Mouse (Mus musculus) myocyte (in vitro differentiated cells): ENCODE data around the gene Ift140. TPM values are rescaled to one million over a fixed set of nuclear protein-coding genes. Genes with fewer than 3 reads are reported as not detected.
A peak's percentile ranks its signal among the peaks of the same experiment; 100 is the strongest.

ENCODE experiments used
- H3K27me3 ChIP-seq: one replicate; pipeline ENCODE4 v1.6.1; 2011; ENCODE audit not compliant: control insufficient read depth, insufficient read depth, insufficient read length
- H3K36me3 ChIP-seq: one replicate; pipeline ENCODE4 v1.6.1; 2011; ENCODE audit not compliant: control insufficient read depth, insufficient read depth
- H3K4me2 ChIP-seq: one replicate; pipeline ENCODE4 v1.6.1; 2011; ENCODE audit warnings: low read depth, control low read depth
- H3K4me3 ChIP-seq: one replicate; pipeline ENCODE4 v1.5.1; 2011; ENCODE audit warnings: mild to moderate bottlenecking, control low read depth, moderate library complexity
- H3K79me2 ChIP-seq: one replicate; pipeline ENCODE4 v1.6.1; 2011; ENCODE audit not compliant: control insufficient read depth, insufficient read depth
- H3ac ChIP-seq: one replicate; pipeline ENCODE4 v1.6.1; 2011; ENCODE audit not compliant: control insufficient read depth, insufficient read length
- CEBPB ChIP-seq: IDR thresholded peaks from 2 replicates; pipeline ENCODE4 v1.6.1; 2011; ENCODE audit warnings: mild to moderate bottlenecking, moderate library complexity; ENCODE audit not compliant: poor library complexity, insufficient read depth, severe bottlenecking
- E2F4 ChIP-seq: IDR thresholded peaks from one replicate; pipeline ENCODE4 v1.6.1; 2011; ENCODE audit warnings: mild to moderate bottlenecking, control low read depth, moderate library complexity; ENCODE audit not compliant: insufficient read depth
- MAX ChIP-seq: IDR thresholded peaks from one replicate; pipeline ENCODE4 v1.6.1; 2011; ENCODE audit warnings: low read depth, mild to moderate bottlenecking, control low read depth
- MYOD1 ChIP-seq, 3 experiments: IDR thresholded peaks; one replicate each; pipeline ENCODE4 v1.6.1; 2011; ENCODE audit warnings: control low read depth in 2 of 3, low read depth in 2 of 3, mild to moderate bottlenecking in 2 of 3, moderate library complexity in 1 of 3; ENCODE audit not compliant: insufficient read length in 2 of 3, control insufficient read depth in 1 of 3
- MYOG ChIP-seq, 3 experiments: IDR thresholded peaks; one replicate each; pipeline ENCODE4 v1.6.1; 2011; ENCODE audit warnings: control low read depth in 2 of 3, low read depth in 2 of 3, mild to moderate bottlenecking in 2 of 3; ENCODE audit not compliant: insufficient read length in 2 of 3, control insufficient read depth in 1 of 3, insufficient read depth in 1 of 3
- POLR2A ChIP-seq: IDR thresholded peaks from one replicate; pipeline ENCODE4 v1.6.1; 2011; ENCODE audit warnings: low read depth, mild to moderate bottlenecking, control low read depth, moderate library complexity; ENCODE audit not compliant: insufficient read length
- POLR2AphosphoS2 ChIP-seq: IDR thresholded peaks from one replicate; pipeline ENCODE4 v1.6.1; 2011; ENCODE audit warnings: low read depth, control low read depth; ENCODE audit not compliant: insufficient read length
- REST ChIP-seq: IDR thresholded peaks from one replicate; pipeline ENCODE4 v1.6.1; 2011; ENCODE audit warnings: mild to moderate bottlenecking, control low read depth, moderate library complexity; ENCODE audit not compliant: insufficient read depth, insufficient read length
- SRF ChIP-seq: IDR thresholded peaks from one replicate; pipeline ENCODE4 v1.6.1; 2011; ENCODE audit warnings: low read depth; ENCODE audit not compliant: control insufficient read depth, insufficient read length
- TCF12 ChIP-seq: IDR thresholded peaks from one replicate; pipeline ENCODE4 v1.6.1; 2011; ENCODE audit warnings: mild to moderate bottlenecking, control low read depth; ENCODE audit not compliant: poor library complexity, insufficient read depth, severe bottlenecking
- TCF3 ChIP-seq: IDR thresholded peaks from one replicate; pipeline ENCODE4 v1.6.1; 2011; ENCODE audit warnings: low read depth, control low read depth; ENCODE audit not compliant: insufficient read length
- USF1 ChIP-seq: IDR thresholded peaks from one replicate; pipeline ENCODE4 v1.6.1; 2011; ENCODE audit warnings: low read depth, mild to moderate bottlenecking, control low read depth, moderate library complexity
- polyA plus RNA-seq: library from polyadenylated mRNA; unstranded; fragments of >200 nt; fragmentation: generic; extraction: Trizol; gene quantifications from one replicate; pipeline ENCODE4 v1.2.1, GENCODE M21; 2012; ENCODE audit warnings: missing spikeins

The Ift140 gene
- 8.9 TPM for polyA plus RNA-seq

GRCm38 (mm10) chr17:25015655-25016291 lies at the start of gene Ift140, which contains the start of gene Cramp1l:
TSS of gene Ift140 (plus strand) at chr17:25016085.
TSS of gene Cramp1l (minus strand) at chr17:25015788.
- H3ac ChIP-seq: peak within 1 kb of the TSS; percentile 67
- no peaks in the 10 kb centered on the region for H3K36me3 ChIP-seq
- H3K4me2 ChIP-seq: peak within 1 kb of the TSS; percentile 93
- no peaks in the 10 kb centered on the region for H3K27me3 ChIP-seq
- TF ChIP-seq POLR2AphosphoS2: peak; percentile 75
- no peak for TF ChIP-seq REST
- TF ChIP-seq MAX: no peak
- peak; percentile 84 for TF ChIP-seq POLR2A
- no peak for TF ChIP-seq TCF12
- no peak for TF ChIP-seq CEBPB
- TF ChIP-seq MYOG (IDR thresholded peaks at IDR 0.05; ENCODE audit: control insufficient read depth in 1 of 3, insufficient read depth in 1 of 3, insufficient read length in 2 of 3, low read depth in 2 of 3): peak in 1 of 3 experiments; percentile 10
- peak in 1 of 3 experiments; percentile 23 for TF ChIP-seq MYOD1 (IDR thresholded peaks at IDR 0.05; ENCODE audit: control insufficient read depth in 1 of 3, insufficient read length in 2 of 3, low read depth in 2 of 3)
- TF ChIP-seq TCF3: no peak
- peak; percentile 73 for TF ChIP-seq E2F4
- TF ChIP-seq USF1: no peak
- TF ChIP-seq SRF: peak; percentile 80
- peak within 1 kb of the TSS; percentile 82 for H3K4me3 ChIP-seq
- peaks cover 44% of the 10 kb centered on the region for H3K79me2 ChIP-seq

GRCm38 (mm10) chr17:24987221-24987620 lies 28.7 kb upstream of the Ift140 start:
- no peak for TF ChIP-seq CEBPB
- TF ChIP-seq MYOG (IDR thresholded peaks at IDR 0.05; ENCODE audit: control insufficient read depth in 1 of 3, insufficient read depth in 1 of 3, insufficient read length in 2 of 3, low read depth in 2 of 3): no peak
- no peak for TF ChIP-seq MYOD1 (IDR thresholded peaks at IDR 0.05; ENCODE audit: control insufficient read depth in 1 of 3, insufficient read length in 2 of 3, low read depth in 2 of 3)
- TF ChIP-seq MAX: no peak
- TF ChIP-seq REST: no peak
- TF ChIP-seq TCF3: no peak
- no peak for TF ChIP-seq POLR2AphosphoS2
- TF ChIP-seq USF1: no peak
- no peak for TF ChIP-seq TCF12
- TF ChIP-seq E2F4: no peak
- no peak overlapping the region for H3K4me2 ChIP-seq
- H3ac ChIP-seq: no peak overlapping the region
- no peaks in the 10 kb centered on the region for H3K27me3 ChIP-seq
- H3K4me3 ChIP-seq: no peak overlapping the region
- peaks cover 16% of the 10 kb centered on the region for H3K36me3 ChIP-seq
- H3K79me2 ChIP-seq: no peaks in the 10 kb centered on the region

DNA sequence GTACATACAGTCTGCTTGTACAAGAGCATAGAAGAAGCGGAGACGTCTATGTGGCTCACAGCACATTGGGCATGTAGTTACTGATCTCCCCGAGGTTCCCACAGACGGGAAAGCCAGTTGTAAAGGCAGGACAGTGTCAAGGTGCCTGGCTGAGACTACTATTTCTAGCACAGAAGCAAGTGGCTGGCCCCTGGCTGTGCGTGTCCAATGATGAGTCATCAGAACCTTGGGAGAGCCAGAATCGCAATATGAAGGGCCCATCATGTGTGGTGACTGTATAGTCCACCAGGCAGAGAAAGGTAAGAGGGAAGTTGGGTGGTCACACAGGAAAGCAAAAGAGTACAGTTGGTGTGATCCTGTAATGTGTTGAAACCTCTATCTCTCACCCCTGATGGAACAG lies 21.2 kb upstream of the Ift140 start:
- no peaks in the 10 kb centered on the region for H3K27me3 ChIP-seq
- H3K4me2 ChIP-seq: no peak overlapping the region
- H3K36me3 ChIP-seq: peaks cover 53% of the 10 kb centered on the region
- H3ac ChIP-seq: no peak overlapping the region
- H3K79me2 ChIP-seq: no peaks in the 10 kb centered on the region
- H3K4me3 ChIP-seq: no peak overlapping the region
- TF ChIP-seq MYOD1 (IDR thresholded peaks at IDR 0.05; ENCODE audit: control insufficient read depth in 1 of 3, insufficient read length in 2 of 3, low read depth in 2 of 3) (no peak), POLR2A (no peak), CEBPB (no peak), MYOG (IDR thresholded peaks at IDR 0.05; ENCODE audit: control insufficient read depth in 1 of 3, insufficient read depth in 1 of 3, insufficient read length in 2 of 3, low read depth in 2 of 3) (no peak), POLR2AphosphoS2 (no peak), E2F4 (no peak), TCF3 (no peak), TCF12 (no peak), SRF (no peak), USF1 (no peak), REST (no peak), MAX (no peak)

DNA sequence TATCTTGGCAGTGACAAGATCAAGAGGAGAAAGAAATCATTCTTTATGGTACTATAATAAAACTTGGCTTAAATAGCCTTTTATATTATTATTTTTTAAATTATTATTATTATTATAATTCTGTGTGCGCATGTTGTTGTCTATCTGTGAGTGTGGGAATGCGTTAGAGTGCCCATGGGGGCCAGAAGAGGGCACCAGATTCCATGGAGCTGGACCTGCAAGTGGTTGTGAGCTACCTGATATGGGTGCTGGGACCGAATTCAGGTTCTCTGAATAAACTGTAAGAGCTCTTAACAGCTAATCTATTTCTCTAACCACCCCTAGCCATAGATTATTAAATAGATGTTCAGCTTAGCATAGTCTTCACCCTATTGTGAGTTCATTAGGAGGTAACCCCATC lies 10.8 kb upstream of the Ift140 start:
- H3K27me3 ChIP-seq: no peaks in the 10 kb centered on the region
- no peak overlapping the region for H3ac ChIP-seq
- no peak overlapping the region for H3K4me3 ChIP-seq
- no peak for TF ChIP-seq SRF
- no peak for TF ChIP-seq USF1
- no peak for TF ChIP-seq TCF3
- TF ChIP-seq POLR2AphosphoS2: no peak
- no peak for TF ChIP-seq REST
- TF ChIP-seq TCF12: no peak
- TF ChIP-seq MAX: no peak
- TF ChIP-seq POLR2A: no peak
- no peak for TF ChIP-seq E2F4
- TF ChIP-seq CEBPB: no peak
- no peak for TF ChIP-seq MYOG (IDR thresholded peaks at IDR 0.05; ENCODE audit: control insufficient read depth in 1 of 3, insufficient read depth in 1 of 3, insufficient read length in 2 of 3, low read depth in 2 of 3)
- TF ChIP-seq MYOD1 (IDR thresholded peaks at IDR 0.05; ENCODE audit: control insufficient read depth in 1 of 3, insufficient read length in 2 of 3, low read depth in 2 of 3): no peak
- peaks cover 52% of the 10 kb centered on the region for H3K79me2 ChIP-seq
- H3K36me3 ChIP-seq: peaks cover 13% of the 10 kb centered on the region
- H3K4me2 ChIP-seq: no peak overlapping the region
